Mouse (Mus musculus) 3T3-L1 (cell line): ENCODE measurements around the gene 2900026A02Rik.
A peak's percentile ranks its signal among the peaks of the same experiment; 100 is the strongest.

Source experiments
- DNase-seq: peaks from one replicate; pipeline ENCODE4 v3.0.0-alpha.2; 2015; ENCODE audit warnings: low read depth, low spot score

The 2900026A02Rik gene

GRCm38 (mm10) chr5:113221147-113221865 is at the start of gene 2900026A02Rik:
2900026A02Rik (minus strand) TSS chr5:113221236.
- DNase-seq, result no peak

DNA sequence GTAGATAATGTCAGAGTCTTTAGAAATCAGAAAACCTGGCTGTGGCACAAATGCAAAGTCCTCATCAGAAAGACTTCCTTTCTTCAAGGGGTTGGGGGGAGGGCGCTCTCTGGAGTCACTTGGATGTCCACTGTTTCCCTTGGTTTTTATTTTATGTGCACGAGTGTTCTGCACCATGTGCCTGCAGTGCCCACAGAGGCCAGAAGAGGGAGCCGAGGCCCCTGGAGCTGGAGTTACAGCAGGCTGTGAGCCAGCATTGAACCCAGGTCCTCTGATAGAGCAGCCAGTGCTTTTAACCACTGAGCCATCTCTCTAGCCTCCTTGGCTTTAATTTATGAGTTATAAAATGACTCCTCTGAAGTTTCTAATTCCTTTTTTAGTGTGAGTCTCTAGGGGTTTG is 49.0 kb upstream of the 2900026A02Rik start:
- no peak for DNase-seq

DNA sequence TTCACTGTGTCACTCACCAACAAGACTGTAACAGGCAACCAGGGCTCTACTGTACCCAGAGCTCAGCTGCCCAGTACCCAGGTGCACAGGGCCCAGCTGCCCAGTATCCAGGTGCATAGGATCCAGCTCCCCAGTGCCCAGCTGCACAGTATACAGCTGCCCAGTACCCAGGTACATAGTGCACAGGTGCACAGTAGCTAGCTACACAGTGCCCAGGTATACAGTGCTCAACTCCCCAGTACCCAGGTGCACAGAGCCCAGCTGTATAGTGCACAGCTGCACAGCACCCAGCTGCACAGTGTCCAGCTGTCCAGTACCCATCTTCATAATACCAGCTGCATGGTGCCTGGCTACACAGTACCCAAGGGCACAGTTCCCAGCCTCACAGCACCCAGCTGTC is 47.2 kb upstream of the 2900026A02Rik start:
- no peak for DNase-seq

GRCm38 (mm10) chr5:113265637-113266036 is 44.6 kb upstream of the 2900026A02Rik start:
- no peak for DNase-seq

GRCm38 (mm10) chr5:113250806-113251205 is 29.8 kb upstream of the 2900026A02Rik start:
- no peak for DNase-seq

DNA sequence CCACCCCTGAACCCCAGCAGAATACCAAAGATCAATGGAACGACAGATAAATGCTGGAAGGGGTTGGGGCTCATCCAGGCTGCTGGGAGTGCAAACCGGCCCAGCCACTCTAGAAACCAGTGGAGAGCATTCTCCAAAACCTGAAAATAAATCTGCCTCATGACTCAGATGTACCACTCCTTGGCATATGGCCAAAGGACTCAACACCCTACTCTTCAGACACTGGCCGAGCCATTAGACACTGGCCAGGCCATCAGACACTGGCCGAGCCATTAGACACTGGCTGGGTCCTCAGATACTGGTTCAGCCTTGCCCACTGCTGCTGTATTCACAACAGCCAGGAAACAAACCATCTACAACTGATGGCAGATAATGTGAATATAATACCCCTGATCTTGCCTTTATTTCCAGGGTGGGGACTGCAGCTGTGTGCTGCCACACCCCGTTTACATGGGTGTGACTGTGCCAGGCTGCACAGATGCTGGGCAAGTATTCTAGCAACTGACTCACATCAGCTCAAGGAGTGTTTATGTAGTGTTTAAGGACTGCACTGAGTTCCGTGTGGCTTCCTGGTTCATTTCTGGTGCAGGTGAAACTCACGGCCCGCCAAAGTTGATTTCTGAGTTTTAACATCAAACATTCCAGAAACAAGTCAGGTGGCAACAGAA is 28.4 kb upstream of the 2900026A02Rik start:
- DNase-seq, result no peak

DNA sequence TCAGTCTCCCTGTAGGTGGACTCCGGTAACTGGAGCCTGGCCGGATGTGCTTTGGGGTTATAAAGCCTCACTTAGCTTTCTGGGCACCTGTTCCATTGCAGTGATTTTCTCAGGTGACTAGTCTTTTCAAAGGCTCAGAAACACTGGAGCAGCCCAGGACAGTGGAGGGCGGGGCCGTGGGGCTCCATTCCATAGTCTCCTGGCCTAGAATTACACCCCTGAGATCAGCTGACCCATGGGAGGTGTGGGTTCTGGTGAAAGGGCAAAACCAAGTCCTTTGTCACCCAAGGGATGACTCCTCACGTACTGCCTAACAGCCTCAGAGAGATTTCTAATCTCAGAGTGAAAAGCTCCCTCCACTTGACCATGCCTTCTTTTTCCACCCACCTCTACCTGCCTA is 9.2 kb upstream of the 2900026A02Rik start:
- DNase-seq, result no peak

DNA sequence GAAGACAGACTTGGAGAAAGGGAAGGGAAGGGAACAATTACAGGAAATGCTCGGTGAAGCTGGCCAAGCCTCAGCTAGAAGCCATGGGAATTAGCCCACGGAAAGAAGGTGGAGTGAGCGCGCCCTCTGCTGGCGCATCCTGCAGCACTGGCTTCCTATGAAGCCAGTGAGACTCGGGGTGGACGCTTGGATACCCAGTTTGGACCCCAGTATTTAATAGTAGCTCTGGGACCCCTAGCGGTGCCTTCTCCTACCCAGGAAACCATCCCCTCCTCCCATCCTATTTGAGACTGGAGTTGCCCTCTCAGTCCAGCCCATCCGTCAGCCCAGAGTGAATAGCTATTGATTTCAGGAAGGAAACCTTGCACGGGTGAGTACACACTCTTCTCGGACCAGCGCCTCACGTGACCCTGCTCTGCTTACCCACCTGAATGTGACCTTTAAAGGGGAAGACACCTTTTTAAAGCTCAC is 5.6 kb upstream of the 2900026A02Rik start, which contains the start of gene Tmem211:
Tmem211 (plus strand) TSS at position 278 of the 471 bp plus-strand sequence.
- peak; percentile 12 for DNase-seq

GRCm38 (mm10) chr5:113225686-113226435 is 4.8 kb upstream of the 2900026A02Rik start:
- DNase-seq, result no peak

DNA sequence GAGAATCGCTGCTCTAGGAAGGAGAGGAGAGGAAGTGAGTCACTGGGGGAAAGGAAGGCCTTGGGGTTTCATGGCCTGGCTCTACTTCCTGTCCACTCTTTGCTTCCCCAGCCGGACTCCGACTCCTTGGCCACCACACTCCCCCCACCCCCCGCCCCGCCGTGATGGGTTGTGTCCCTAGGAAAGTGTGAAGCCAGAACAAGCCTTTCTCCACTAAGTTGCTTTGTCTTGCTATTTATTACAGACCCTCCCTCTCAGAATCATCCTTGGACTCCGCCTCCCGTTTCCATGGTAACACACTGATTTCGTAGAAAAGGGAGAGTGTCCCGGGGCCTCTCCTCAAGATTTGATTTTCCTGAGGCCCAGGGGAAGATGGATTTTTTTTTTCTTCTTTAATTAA is 4.2 kb upstream of the 2900026A02Rik start:
- DNase-seq, result no peak

- DNase-seq, result no peak
Observed at GRCm38 (mm10) chr5:113223888-113224287, 2.9 kb upstream of the 2900026A02Rik start.

- DNase-seq, result no peak
Observed at GRCm38 (mm10) chr5:113220383-113221146, 471 bp downstream of the 2900026A02Rik start.

GRCm38 (mm10) chr5:113219876-113220275 is 1.2 kb downstream of the 2900026A02Rik start:
- DNase-seq, result no peak

DNA sequence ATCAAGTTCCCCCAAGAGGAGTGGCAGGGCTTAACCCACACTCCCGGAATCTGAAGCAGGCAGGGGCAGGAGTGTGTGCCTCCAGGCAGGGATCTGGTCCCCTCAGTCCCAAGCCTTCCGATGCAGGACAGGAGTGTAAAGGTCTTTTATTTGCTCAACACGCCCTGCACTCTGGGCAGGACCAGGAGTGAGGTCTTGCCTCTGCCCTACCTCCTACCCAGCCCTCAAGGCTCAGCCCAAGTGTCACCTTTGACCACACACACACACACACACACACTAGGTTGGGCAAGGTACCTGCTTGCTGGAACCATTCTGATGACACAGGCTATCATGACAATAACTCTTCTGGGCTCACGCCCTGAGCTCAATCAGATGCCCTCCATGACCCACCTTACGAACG is 1.6 kb downstream of the 2900026A02Rik start:
- DNase-seq, result no peak

DNA sequence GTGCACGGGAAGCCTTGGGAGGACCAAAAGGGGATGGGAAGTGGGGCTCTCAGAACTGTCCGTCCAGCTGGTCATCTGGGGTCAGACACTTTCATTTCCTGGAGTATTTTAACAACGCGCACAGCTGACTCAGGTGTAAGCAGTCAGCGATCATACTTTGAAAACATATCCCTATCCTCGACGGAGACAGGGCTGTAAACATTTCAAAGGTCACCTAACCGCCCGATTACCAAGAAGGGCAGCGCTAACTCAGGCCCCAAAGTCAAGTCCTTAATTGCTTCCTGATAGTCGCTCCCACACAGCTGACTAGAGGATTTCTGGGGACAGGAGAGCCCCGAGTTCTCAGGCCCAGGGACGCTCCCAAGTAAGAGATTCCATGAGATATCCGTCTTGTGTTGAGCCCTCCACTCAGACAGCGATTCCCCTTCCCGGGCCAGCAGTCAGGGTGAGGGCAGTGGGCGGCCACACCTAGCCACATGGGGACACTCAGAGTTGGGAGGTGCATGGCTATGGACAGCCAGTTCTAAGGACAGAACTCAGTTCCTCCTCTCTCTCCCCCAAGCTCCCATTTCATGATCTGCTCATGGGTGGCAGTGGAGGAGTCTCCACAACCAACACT is 2.3 kb downstream of the 2900026A02Rik start:
- no peak for DNase-seq

DNA sequence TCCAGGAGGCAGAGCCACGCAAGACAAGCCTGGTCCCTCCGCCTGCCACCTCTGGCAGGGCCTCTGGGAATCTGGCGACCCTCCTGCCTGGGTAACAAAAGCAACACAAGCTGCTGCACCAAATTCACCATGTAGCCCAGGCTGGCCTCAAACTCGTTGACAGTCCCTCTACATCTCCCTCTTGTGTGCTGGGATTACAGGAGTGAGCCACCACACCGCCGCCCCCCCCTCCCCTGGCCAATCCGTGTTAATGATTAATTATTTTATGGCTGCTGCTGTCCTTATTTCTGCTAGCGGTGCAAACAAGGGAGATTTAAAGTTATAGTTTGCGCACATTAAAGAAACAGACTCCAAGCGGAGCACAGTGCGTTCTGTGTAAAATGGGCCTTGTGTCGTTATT is 4.0 kb downstream of the 2900026A02Rik start:
- DNase-seq, result no peak

DNA sequence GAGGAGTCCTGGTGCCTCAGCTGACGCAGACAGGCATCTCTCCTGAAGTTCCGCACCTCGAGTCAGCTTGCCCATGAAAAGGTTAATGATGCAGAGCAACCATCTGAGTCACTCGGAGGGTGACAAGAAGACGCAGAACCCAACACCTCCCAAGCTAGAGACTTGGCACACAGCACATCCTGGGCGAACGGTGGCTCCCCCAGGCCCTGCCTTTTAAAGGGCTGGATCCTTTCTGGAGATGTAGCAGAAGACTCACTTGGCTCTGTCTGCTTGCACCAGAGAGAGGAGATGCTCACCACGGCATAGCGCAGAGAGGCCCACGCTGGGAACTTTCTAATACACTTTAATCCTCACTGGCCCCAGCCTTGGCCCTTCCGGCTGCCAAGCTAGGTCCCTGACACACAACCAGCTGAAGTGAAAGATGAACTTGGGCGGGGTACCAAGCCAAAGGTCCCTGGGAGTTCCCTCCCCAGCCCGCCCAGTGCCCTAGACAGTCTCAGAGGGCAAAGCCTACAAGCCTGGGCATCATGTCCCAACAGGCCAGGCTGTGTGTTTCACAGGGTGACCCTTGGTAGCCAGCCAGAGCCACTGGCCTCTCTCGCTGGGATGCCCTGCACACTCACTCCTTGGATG is 4.6 kb downstream of the 2900026A02Rik start:
- no peak for DNase-seq

DNA sequence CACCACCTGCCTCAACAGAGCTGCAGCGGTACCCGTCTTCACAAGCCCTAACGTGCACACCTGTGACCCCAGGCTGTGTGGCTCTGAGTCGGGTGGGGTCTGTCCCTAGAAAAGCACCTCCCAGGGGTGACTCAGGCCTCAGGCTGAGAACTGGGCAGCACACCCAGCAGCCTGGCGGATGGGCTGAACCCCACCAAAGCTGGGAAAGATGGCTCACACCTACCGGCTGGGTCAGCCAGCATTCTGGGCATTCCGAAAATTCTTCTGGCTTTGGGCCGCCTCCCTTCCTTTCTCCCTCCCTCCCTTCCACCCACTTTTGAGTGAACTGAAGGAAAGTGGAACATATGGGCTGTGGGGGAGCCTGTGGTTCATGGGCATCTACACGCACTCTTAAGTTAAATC is 5.4 kb downstream of the 2900026A02Rik start:
- DNase-seq, result no peak

- no peak for DNase-seq
Observed at GRCm38 (mm10) chr5:113214455-113214854, 6.6 kb downstream of the 2900026A02Rik start.

DNA sequence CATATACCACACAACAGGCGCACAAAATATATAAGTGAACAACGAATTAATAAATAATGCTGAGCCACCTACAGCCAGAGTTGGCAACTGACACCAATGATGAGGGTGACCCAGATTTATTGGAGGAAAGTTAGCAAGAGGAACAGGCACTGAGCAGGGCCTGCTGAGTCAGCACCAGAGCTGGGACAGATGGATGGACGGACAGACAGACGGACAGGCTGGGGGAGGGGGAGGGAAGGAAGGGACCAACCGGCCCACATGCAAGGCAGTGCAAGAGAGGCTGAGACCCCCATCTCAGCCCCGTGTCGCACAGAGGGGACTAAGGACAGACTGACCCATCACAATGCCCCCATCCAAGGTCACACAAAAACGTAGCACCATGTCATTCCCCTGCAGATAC is 7.0 kb downstream of the 2900026A02Rik start:
- no peak for DNase-seq
